Mouse (Mus musculus): ENCODE results near the gene Adora3. TPM values are rescaled to one million over a fixed set of nuclear protein-coding genes. Genes with fewer than 3 reads are reported as not detected.

The Adora3 gene
- polyA plus RNA-seq, 1 experiment = 0.45 TPM

- H3K9me3 ChIP-seq (replicated peaks; ENCODE audit: control insufficient read depth, insufficient read depth, low read length, poor library complexity, severe bottlenecking) = no peaks in the 10 kb centered on the region
- H3K27ac ChIP-seq (ENCODE audit: insufficient read depth, low read length) = no peak overlapping the region
- no peak overlapping the region for H3K4me3 ChIP-seq (ENCODE audit: low read depth, low read length)
- H3K4me1 ChIP-seq (ENCODE audit: control insufficient read depth, insufficient read depth, low read length) = peaks cover 2% of the 10 kb centered on the region
- no peak overlapping the region for H3K9ac ChIP-seq (ENCODE audit: low read depth, poor library complexity, severe bottlenecking)
- H3K36me3 ChIP-seq (ENCODE audit: control insufficient read depth, insufficient read depth, low read length, poor library complexity, severe bottlenecking) = no peaks in the 10 kb centered on the region
- no peaks in the 10 kb centered on the region for H3K27me3 ChIP-seq (ENCODE audit: control insufficient read depth, insufficient read depth, low read length, poor library complexity, severe bottlenecking)
- no peak for TF ChIP-seq EP300 (IDR thresholded peaks at IDR 0.05; ENCODE audit: insufficient read depth, low read depth, low read length)
- TF ChIP-seq CTCF (IDR thresholded peaks at IDR 0.05; ENCODE audit: low read depth, low read length) = no peak
- TF ChIP-seq POLR2A (IDR thresholded peaks at IDR 0.05; ENCODE audit: insufficient read depth, low read length) = no peak
Observed at GRCm38 (mm10) chr3:105890220-105890619, 19.6 kb downstream of the Adora3 start.

GRCm38 (mm10) chr3:105891141-105891540 is 20.5 kb downstream of the Adora3 start:
- H3K36me3 ChIP-seq (ENCODE audit: control insufficient read depth, insufficient read depth, low read length, poor library complexity, severe bottlenecking) = no peaks in the 10 kb centered on the region

GRCm38 (mm10) chr3:105891760-105892571 is 21.3 kb downstream of the Adora3 start:
- Histone ChIP-seq H3K4me3 (ENCODE audit: low read depth, low read length) (no peak overlapping the region), H3K36me3 (ENCODE audit: control insufficient read depth, insufficient read depth, low read length, poor library complexity, severe bottlenecking) (no peaks in the 10 kb centered on the region), H3K9ac (ENCODE audit: low read depth, poor library complexity, severe bottlenecking) (no peak overlapping the region), H3K4me1 (ENCODE audit: control insufficient read depth, insufficient read depth, low read length) (peaks cover 2% of the 10 kb centered on the region), H3K27me3 (ENCODE audit: control insufficient read depth, insufficient read depth, low read length, poor library complexity, severe bottlenecking) (no peaks in the 10 kb centered on the region), H3K9me3 (replicated peaks; ENCODE audit: control insufficient read depth, insufficient read depth, low read length, poor library complexity, severe bottlenecking) (no peaks in the 10 kb centered on the region), H3K27ac (ENCODE audit: insufficient read depth, low read length) (no peak overlapping the region)
- TF ChIP-seq EP300 (IDR thresholded peaks at IDR 0.05; ENCODE audit: insufficient read depth, low read depth, low read length) = no peak
- no peak for TF ChIP-seq CTCF (IDR thresholded peaks at IDR 0.05; ENCODE audit: low read depth, low read length)
- no peak for TF ChIP-seq POLR2A (IDR thresholded peaks at IDR 0.05; ENCODE audit: insufficient read depth, low read length)

More at GRCm38 (mm10) chr3:105891141-105891540, 20.5 kb downstream of the Adora3 start:
- Histone ChIP-seq H3K27me3 (ENCODE audit: control insufficient read depth, insufficient read depth, low read length, poor library complexity, severe bottlenecking) (no peaks in the 10 kb centered on the region), H3K27ac (ENCODE audit: insufficient read depth, low read length) (no peak overlapping the region), H3K9ac (ENCODE audit: low read depth, poor library complexity, severe bottlenecking) (no peak overlapping the region), H3K4me1 (ENCODE audit: control insufficient read depth, insufficient read depth, low read length) (peaks cover 2% of the 10 kb centered on the region), H3K4me3 (ENCODE audit: low read depth, low read length) (no peak overlapping the region), H3K9me3 (replicated peaks; ENCODE audit: control insufficient read depth, insufficient read depth, low read length, poor library complexity, severe bottlenecking) (no peaks in the 10 kb centered on the region)
- TF ChIP-seq EP300 (IDR thresholded peaks at IDR 0.05; ENCODE audit: insufficient read depth, low read depth, low read length) (no peak), POLR2A (IDR thresholded peaks at IDR 0.05; ENCODE audit: insufficient read depth, low read length) (no peak), CTCF (IDR thresholded peaks at IDR 0.05; ENCODE audit: low read depth, low read length) (no peak)

GRCm38 (mm10) chr3:105892572-105893495 is 22.2 kb downstream of the Adora3 start:
- TF ChIP-seq POLR2A (IDR thresholded peaks at IDR 0.05; ENCODE audit: insufficient read depth, low read length) (no peak), EP300 (IDR thresholded peaks at IDR 0.05; ENCODE audit: insufficient read depth, low read depth, low read length) (no peak), CTCF (IDR thresholded peaks at IDR 0.05; ENCODE audit: low read depth, low read length) (no peak)
- Histone ChIP-seq H3K4me1 (ENCODE audit: control insufficient read depth, insufficient read depth, low read length) (peaks cover 2% of the 10 kb centered on the region), H3K9me3 (replicated peaks; ENCODE audit: control insufficient read depth, insufficient read depth, low read length, poor library complexity, severe bottlenecking) (no peaks in the 10 kb centered on the region), H3K27me3 (ENCODE audit: control insufficient read depth, insufficient read depth, low read length, poor library complexity, severe bottlenecking) (no peaks in the 10 kb centered on the region), H3K9ac (ENCODE audit: low read depth, poor library complexity, severe bottlenecking) (no peak overlapping the region), H3K36me3 (ENCODE audit: control insufficient read depth, insufficient read depth, low read length, poor library complexity, severe bottlenecking) (no peaks in the 10 kb centered on the region), H3K4me3 (ENCODE audit: low read depth, low read length) (no peak overlapping the region), H3K27ac (ENCODE audit: insufficient read depth, low read length) (no peak overlapping the region)

GRCm38 (mm10) chr3:105893941-105894391 is 23.3 kb downstream of the Adora3 start:
- no peak overlapping the region for H3K27ac ChIP-seq (ENCODE audit: insufficient read depth, low read length)
- H3K36me3 ChIP-seq (ENCODE audit: control insufficient read depth, insufficient read depth, low read length, poor library complexity, severe bottlenecking) = no peaks in the 10 kb centered on the region
- H3K4me3 ChIP-seq (ENCODE audit: low read depth, low read length) = no peak overlapping the region
- TF ChIP-seq EP300 (IDR thresholded peaks at IDR 0.05; ENCODE audit: insufficient read depth, low read depth, low read length) (peak; percentile 68; the same call in 1 of the 2 replicates), CTCF (IDR thresholded peaks at IDR 0.05; ENCODE audit: low read depth, low read length) (no peak), POLR2A (IDR thresholded peaks at IDR 0.05; ENCODE audit: insufficient read depth, low read length) (no peak)
- H3K9ac ChIP-seq (ENCODE audit: low read depth, poor library complexity, severe bottlenecking) = no peak overlapping the region
- H3K9me3 ChIP-seq (replicated peaks; ENCODE audit: control insufficient read depth, insufficient read depth, low read length, poor library complexity, severe bottlenecking) = no peaks in the 10 kb centered on the region
- peaks cover 2% of the 10 kb centered on the region for H3K4me1 ChIP-seq (ENCODE audit: control insufficient read depth, insufficient read depth, low read length)
- no peaks in the 10 kb centered on the region for H3K27me3 ChIP-seq (ENCODE audit: control insufficient read depth, insufficient read depth, low read length, poor library complexity, severe bottlenecking)

All from ES-Bruce4 (cell line).